Mouse (Mus musculus) embryonic stem cell, embryonic (primary cell): ENCODE measurements around the gene Oxct1.

Experiments
- CTCF ChIA-PET, 4 experiments: fragments of 300-600 bp in 2 of 4; fragments of 350-600 bp in 2 of 4; sonication (Branson Sonifier 250); formaldehyde crosslinking; loops; one replicate each; lab custom pipeline; 2022; ENCODE audit warnings: inconsistent platforms in 2 of 4; lab: Charles Lee
- POLR2A ChIA-PET, 4 experiments: fragments of 300-600 bp in 2 of 4; fragments of 350-600 bp in 2 of 4; sonication (Branson Sonifier 250); formaldehyde crosslinking; loops; one replicate each; lab custom pipeline; 2022; ENCODE audit warnings: antibody characterized with exemption in 4 of 4, inconsistent platforms in 1 of 4; lab: Charles Lee

The Oxct1 gene

GRCm38 (mm10) chr15:4077978-4078377 lies 51.8 kb downstream of the Oxct1 start:
- POLR2A ChIA-PET: interaction anchor here in 1 of 4 experiments (1.1 kb wide), 1 partner anchor 15 kb away, joined by 3 read pairs; no protein-coding TSS in a partner anchor
- CTCF ChIA-PET: no interaction called here

GRCm38 (mm10) chr15:4078785-4079184 lies 52.6 kb downstream of the Oxct1 start:
- CTCF ChIA-PET: interaction anchor here in 1 of 4 experiments (0.6 kb wide), 1 partner anchor 991 kb away, joined by 7 read pairs; no protein-coding TSS in a partner anchor

GRCm38 (mm10) chr15:4079425-4080189 lies 53.4 kb downstream of the Oxct1 start:
- POLR2A ChIA-PET: no interaction called here
- CTCF ChIA-PET: interaction anchor here in 1 of 4 experiments (0.6 kb wide), 1 partner anchor 990 kb away, joined by 7 read pairs; no protein-coding TSS in a partner anchor

More at GRCm38 (mm10) chr15:4078785-4079184, 52.6 kb downstream of the Oxct1 start:
- POLR2A ChIA-PET: interaction anchor here in 2 of 4 experiments (0.6 to 1.1 kb wide), 2 partner anchors 13 to 16 kb away, joined by 3 read pairs; no protein-coding TSS in a partner anchor

GRCm38 (mm10) chr15:4085600-4086384 lies 59.6 kb downstream of the Oxct1 start:
- POLR2A ChIA-PET: no interaction called here
- CTCF ChIA-PET: no interaction called here

- POLR2A ChIA-PET: interaction anchor here in 1 of 4 experiments (0.5 to 1.4 kb wide), 2 partner anchors 8 to 13 kb away, joined by 3 read pairs; no protein-coding TSS in a partner anchor
- CTCF ChIA-PET: no interaction called here
Observed at GRCm38 (mm10) chr15:4087446-4087845, 61.3 kb downstream of the Oxct1 start.

GRCm38 (mm10) chr15:4087914-4088313 lies 61.7 kb downstream of the Oxct1 start:
- ChIA-PET CTCF (interaction anchor here in 1 of 4 experiments (0.6 kb wide), 1 partner anchor 17 kb away, joined by 4 read pairs; no protein-coding TSS in a partner anchor), POLR2A (interaction anchor here in 1 of 4 experiments (1.4 to 1.5 kb wide), 2 partner anchors 11 to 14 kb away, joined by 3 read pairs; no protein-coding TSS in a partner anchor)

- CTCF ChIA-PET: no interaction called here
- POLR2A ChIA-PET: no interaction called here
Observed at GRCm38 (mm10) chr15:4090601-4091000, 64.4 kb downstream of the Oxct1 start.

- ChIA-PET CTCF (no interaction called here), POLR2A (interaction anchor here in 1 of 4 experiments (0.8 kb wide), 1 partner anchor 852 kb away, joined by 3 read pairs; no protein-coding TSS in a partner anchor)
Observed at GRCm38 (mm10) chr15:4092586-4092985, 66.4 kb downstream of the Oxct1 start.

- CTCF ChIA-PET: no interaction called here
- POLR2A ChIA-PET: no interaction called here
Observed at GRCm38 (mm10) chr15:4100341-4100921, 74.2 kb downstream of the Oxct1 start.

- POLR2A ChIA-PET: no interaction called here
- CTCF ChIA-PET: interaction anchor here in 1 of 4 experiments (0.6 kb wide), 1 partner anchor 163 kb away, joined by 10 read pairs; no protein-coding TSS in a partner anchor
Observed at GRCm38 (mm10) chr15:4101025-4101424, 74.8 kb downstream of the Oxct1 start.

GRCm38 (mm10) chr15:4104319-4104718 lies 78.1 kb downstream of the Oxct1 start:
- POLR2A ChIA-PET: no interaction called here
- CTCF ChIA-PET: no interaction called here

GRCm38 (mm10) chr15:4105498-4105897 lies 79.3 kb downstream of the Oxct1 start:
- CTCF ChIA-PET: no interaction called here
- POLR2A ChIA-PET: no interaction called here

- ChIA-PET POLR2A (interaction anchor here in 1 of 4 experiments (1.3 kb wide), 1 partner anchor 66 kb away, joined by 3 read pairs; no protein-coding TSS in a partner anchor), CTCF (no interaction called here)
Observed at GRCm38 (mm10) chr15:4119962-4120361, 93.8 kb downstream of the Oxct1 start.

- ChIA-PET CTCF (no interaction called here), POLR2A (no interaction called here)
Observed at GRCm38 (mm10) chr15:4124648-4125047, 98.5 kb downstream of the Oxct1 start.

GRCm38 (mm10) chr15:4138524-4138923 lies 112.3 kb downstream of the Oxct1 start:
- ChIA-PET POLR2A (interaction anchor here in 1 of 4 experiments (0.6 kb wide), 1 partner anchor 10 kb away, joined by 3 read pairs; no protein-coding TSS in a partner anchor), CTCF (no interaction called here)

GRCm38 (mm10) chr15:4139516-4139915 lies 113.3 kb downstream of the Oxct1 start:
- ChIA-PET CTCF (no interaction called here), POLR2A (no interaction called here)

GRCm38 (mm10) chr15:4145352-4145751 lies 119.2 kb downstream of the Oxct1 start:
- CTCF ChIA-PET: no interaction called here
- POLR2A ChIA-PET: interaction anchor here in 1 of 4 experiments (0.8 kb wide), 1 partner anchor 150 kb away, joined by 3 read pairs; no protein-coding TSS in a partner anchor

- POLR2A ChIA-PET: interaction anchor here in 1 of 4 experiments (0.5 kb wide), 1 partner anchor 151 kb away, joined by 3 read pairs; no protein-coding TSS in a partner anchor
- CTCF ChIA-PET: no interaction called here
Observed at GRCm38 (mm10) chr15:4147700-4148099, 121.5 kb downstream of the Oxct1 start.
